Mouse (Mus musculus) MEL (cell line): ENCODE measurements around the gene Rars.

Experiments
- CTCF ChIP-seq, 3 experiments: IDR thresholded peaks in 2 of 3; conservative IDR thresholded peaks in 1 of 3; 2 replicates each; pipeline ENCODE4 v1.5.1; 2011 to 2012; ENCODE audit warnings: low read length in 3 of 3, low read depth in 2 of 3, mild to moderate bottlenecking in 2 of 3, improper control_type of control experiment in 1 of 3, inconsistent platforms in 1 of 3, mixed read lengths in 1 of 3, moderate library complexity in 1 of 3; ENCODE audit not compliant: control insufficient read depth in 1 of 3, insufficient read depth in 1 of 3, poor library complexity in 1 of 3, severe bottlenecking in 1 of 3
- EP300 ChIP-seq, 2 experiments: IDR thresholded peaks; 2 replicates each; pipeline ENCODE4 v1.6.1; 2011; ENCODE audit warnings: improper control_type of control experiment in 2 of 2, low read length in 2 of 2, low read depth in 1 of 2, mild to moderate bottlenecking in 1 of 2
- MAFK ChIP-seq: IDR thresholded peaks from 2 replicates; pipeline ENCODE4 v1.6.1; 2011; ENCODE audit warnings: low read depth, mild to moderate bottlenecking, low read length, improper control_type of control experiment, borderline replicate concordance
- MYC ChIP-seq: IDR thresholded peaks from 2 replicates; pipeline ENCODE4 v1.6.1; 2011; ENCODE audit warnings: low read depth, mild to moderate bottlenecking, low read length, improper control_type of control experiment, moderate library complexity
- POLR2A ChIP-seq, 2 experiments: IDR thresholded peaks; 2 replicates each; pipeline ENCODE4 v1.6.1; 2011 to 2012; ENCODE audit warnings: low read length in 2 of 2, mild to moderate bottlenecking in 2 of 2, control low read depth in 1 of 2, improper control_type of control experiment in 1 of 2, low read depth in 1 of 2, moderate library complexity in 1 of 2; ENCODE audit not compliant: control insufficient read depth in 1 of 2, insufficient read depth in 1 of 2, poor library complexity in 1 of 2
- USF1 ChIP-seq: IDR thresholded peaks from 2 replicates; pipeline ENCODE4 v1.6.1; 2014; ENCODE audit warnings: low read depth, mild to moderate bottlenecking, inconsistent platforms, low read length, improper control_type of control experiment, moderate library complexity

GRCm38 (mm10) chr11:35782444-35782843, 51.9 kb downstream of the Rars start:
- TF ChIP-seq CTCF (IDR thresholded peaks at IDR 0.05 in 2 of 3, conservative IDR thresholded peaks at IDR 0.05 in 1 of 3; ENCODE audit: control insufficient read depth in 1 of 3, insufficient read depth in 1 of 3, low read depth in 2 of 3, low read length in 3 of 3, poor library complexity in 1 of 3, severe bottlenecking in 1 of 3) (no peak), EP300 (IDR thresholded peaks at IDR 0.05; ENCODE audit: low read depth in 1 of 2, low read length in 2 of 2) (no peak), POLR2A (IDR thresholded peaks at IDR 0.05; ENCODE audit: control insufficient read depth in 1 of 2, insufficient read depth in 1 of 2, low read depth in 1 of 2, low read length in 2 of 2, poor library complexity in 1 of 2) (no peak), MYC (no peak), USF1 (no peak), MAFK (no peak)
